Mouse (Mus musculus) liver, embryonic 11.5 days (tissue): ENCODE data around the gene Ap2b1. TPM values are rescaled to one million over a fixed set of nuclear protein-coding genes. Genes with fewer than 3 reads are reported as not detected.
A peak's percentile ranks its signal among the peaks of the same experiment; 100 is the strongest.

Source experiments
- ATAC-seq: fragments of 200-750 bp; cut with Nextera tagmentation; replicated peaks from 2 replicates; pipeline ENCODE4 v1.8.0; 2017; ENCODE audit warnings: moderate number of reproducible peaks, mild to moderate bottlenecking, moderate TSS enrichment, moderate library complexity; ENCODE audit not compliant: low FRiP score
- DNase-seq: peaks from one replicate; pipeline ENCODE4 v3.0.0-alpha.2; 2017; ENCODE audit warnings: low spot score
- H3K27ac ChIP-seq: fragments of 300-500 bp; sonication (generic); 2 replicates; pipeline ENCODE4 v1.5.1; 2014; ENCODE audit warnings: mild to moderate bottlenecking, low read depth, low read length, control low read depth
- H3K27me3 ChIP-seq: fragments of 300-500 bp; sonication (generic); replicated peaks from 2 replicates; pipeline ENCODE4 v1.6.1; 2014; ENCODE audit warnings: low read length, mixed read lengths; ENCODE audit not compliant: control insufficient read depth, insufficient read depth
- H3K36me3 ChIP-seq: fragments of 300-500 bp; sonication (generic); 2 replicates; pipeline ENCODE4 v1.6.1; 2014; ENCODE audit warnings: mild to moderate bottlenecking, low read length, moderate library complexity, mixed read lengths; ENCODE audit not compliant: control insufficient read depth, insufficient read depth
- H3K4me1 ChIP-seq: fragments of 300-500 bp; sonication (generic); replicated peaks from 2 replicates; pipeline ENCODE4 v1.6.1; 2014; ENCODE audit warnings: low read length, mixed read lengths; ENCODE audit not compliant: control insufficient read depth, insufficient read depth
- H3K4me2 ChIP-seq: fragments of 300-500 bp; sonication (generic); 2 replicates; pipeline ENCODE4 v1.6.1; 2014; ENCODE audit warnings: mild to moderate bottlenecking, control low read depth, moderate library complexity
- H3K4me3 ChIP-seq: fragments of 300-500 bp; sonication (generic); 2 replicates; pipeline ENCODE4 v1.5.1; 2014; ENCODE audit warnings: low read depth, low read length, control low read depth
- H3K9ac ChIP-seq: fragments of 300-500 bp; sonication (generic); 2 replicates; pipeline ENCODE4 v1.6.1; 2014; ENCODE audit warnings: low read depth, low read length, control low read depth
- H3K9me3 ChIP-seq: fragments of 300-500 bp; sonication (generic); 2 replicates; pipeline ENCODE4 v1.6.1; 2016; ENCODE audit warnings: low read length, inconsistent platforms, mixed read lengths; ENCODE audit not compliant: control insufficient read depth
- WGBS: fragments of 180-500 bp; shearing (Covaris S2); extraction: QIAGEN DNeasy Blood & Tissue Kit; methylation state at CpG from one replicate; pipeline ENCODE4 v1.1.7; 2014; 5-methylcytosine and 5-hydroxymethylcytosine counted together
- polyA plus RNA-seq: library from polyadenylated mRNA; unstranded; fragments of >200 nt; fragmentation: Nextera tagmentation; extraction: Ambion mirVana; gene quantifications from 2 replicates; pipeline ENCODE4 v1.2.1, GENCODE M21; 2014

Gene Ap2b1
- polyA plus RNA-seq, 1 experiment from 2014 or later: 52.2 TPM

- ATAC-seq (no peak), DNase-seq (no peak)
- Histone ChIP-seq H3K4me2 (no peak overlapping the region), H3K27me3 (no peaks in the 10 kb centered on the region), H3K4me1 (no peaks in the 10 kb centered on the region), H3K4me3 (no peak overlapping the region), H3K9ac (no peak overlapping the region), H3K27ac (no peak overlapping the region), H3K9me3 (no peaks in the 10 kb centered on the region), H3K36me3 (peaks cover 17% of the 10 kb centered on the region)
- WGBS: 93% methylated on average over 5 of the region's 5 CpGs
Measured at GRCm38 (mm10) chr11:83355428-83355827, 56.6 kb downstream of the Ap2b1 start.

- Histone ChIP-seq H3K9ac (no peak overlapping the region), H3K9me3 (no peaks in the 10 kb centered on the region), H3K27ac (no peak overlapping the region), H3K4me1 (no peaks in the 10 kb centered on the region), H3K4me3 (no peak overlapping the region), H3K27me3 (no peaks in the 10 kb centered on the region), H3K36me3 (peaks cover 8% of the 10 kb centered on the region; the same call in 1 of the 2 replicates), H3K4me2 (no peak overlapping the region)
- DNase-seq (no peak), ATAC-seq (no peak)
- 78% methylated on average over 3 of the region's 3 CpGs for WGBS
Measured at GRCm38 (mm10) chr11:83357421-83357820, 58.6 kb downstream of the Ap2b1 start.

- no peak overlapping the region for H3K4me3 ChIP-seq
- H3K4me1 ChIP-seq: no peaks in the 10 kb centered on the region
- no peak overlapping the region for H3K4me2 ChIP-seq
- H3K27me3 ChIP-seq: no peaks in the 10 kb centered on the region
- H3K27ac ChIP-seq: no peak overlapping the region
- H3K9me3 ChIP-seq: no peaks in the 10 kb centered on the region
- no peak overlapping the region for H3K9ac ChIP-seq
- ATAC-seq (no peak), DNase-seq (no peak)
- 94% methylated on average over 6 of the region's 6 CpGs for WGBS
- H3K36me3 ChIP-seq: peaks cover 15% of the 10 kb centered on the region; the same call in 1 of the 2 replicates
Measured at GRCm38 (mm10) chr11:83364656-83365055, 65.8 kb downstream of the Ap2b1 start.

GRCm38 (mm10) chr11:83371267-83371666 is 72.4 kb downstream of the Ap2b1 start:
- Histone ChIP-seq H3K4me1 (no peaks in the 10 kb centered on the region), H3K36me3 (peaks cover 14% of the 10 kb centered on the region; the same call in 1 of the 2 replicates), H3K27me3 (no peaks in the 10 kb centered on the region), H3K27ac (no peak overlapping the region), H3K9ac (no peak overlapping the region), H3K9me3 (no peaks in the 10 kb centered on the region), H3K4me2 (no peak overlapping the region), H3K4me3 (no peak overlapping the region)
- WGBS: 90% methylated on average over 4 of the region's 4 CpGs
- no peak for DNase-seq
- no peak for ATAC-seq

GRCm38 (mm10) chr11:83379745-83380341 is 81.0 kb downstream of the Ap2b1 start:
- 0 out of 2 replicates have a peak, but pooled peaks cover 3% of the 10 kb centered on the region for H3K36me3 ChIP-seq
- 61% methylated on average over 7 of the region's 7 CpGs for WGBS
- H3K9me3 ChIP-seq: no peaks in the 10 kb centered on the region
- DNase-seq (no peak), ATAC-seq (peak; percentile 79)
- no peak overlapping the region for H3K9ac ChIP-seq
- H3K4me2 ChIP-seq: no peak overlapping the region
- H3K4me3 ChIP-seq: no peak overlapping the region
- H3K27me3 ChIP-seq: no peaks in the 10 kb centered on the region
- H3K4me1 ChIP-seq: peaks cover 4% of the 10 kb centered on the region; the same call in 1 of the 2 replicates
- H3K27ac ChIP-seq: no peak overlapping the region

GRCm38 (mm10) chr11:83382876-83383531 is 84.2 kb downstream of the Ap2b1 start:
- ATAC-seq (no peak), DNase-seq (no peak)
- Histone ChIP-seq H3K36me3 (no peaks in the 10 kb centered on the region), H3K4me1 (peaks cover 4% of the 10 kb centered on the region; the same call in 1 of the 2 replicates), H3K27ac (no peak overlapping the region), H3K9me3 (no peaks in the 10 kb centered on the region), H3K4me3 (no peak overlapping the region), H3K27me3 (no peaks in the 10 kb centered on the region), H3K9ac (no peak overlapping the region), H3K4me2 (no peak overlapping the region)
- 84% methylated on average over 9 of the region's 9 CpGs for WGBS

- Histone ChIP-seq H3K27ac (no peak overlapping the region), H3K4me1 (peaks cover 4% of the 10 kb centered on the region; the same call in 1 of the 2 replicates), H3K27me3 (no peaks in the 10 kb centered on the region), H3K36me3 (no peaks in the 10 kb centered on the region), H3K9me3 (no peaks in the 10 kb centered on the region), H3K4me3 (no peak overlapping the region), H3K9ac (no peak overlapping the region), H3K4me2 (no peak overlapping the region)
- whole genome bisulfite sequencing: 85% methylated on average over 1 of the region's 1 CpGs
- no peak for DNase-seq
- no peak for ATAC-seq
Measured at GRCm38 (mm10) chr11:83383532-83383887, 84.7 kb downstream of the Ap2b1 start.

- Histone ChIP-seq H3K36me3 (peaks cover 7% of the 10 kb centered on the region; the same call in 1 of the 2 replicates), H3K9ac (no peak overlapping the region), H3K9me3 (no peaks in the 10 kb centered on the region), H3K27me3 (no peaks in the 10 kb centered on the region), H3K4me2 (no peak overlapping the region), H3K27ac (no peak overlapping the region), H3K4me3 (no peak overlapping the region), H3K4me1 (no peaks in the 10 kb centered on the region)
- no peak for ATAC-seq
- whole genome bisulfite sequencing: 90% methylated on average over 4 of the region's 4 CpGs
- no peak for DNase-seq
Measured at GRCm38 (mm10) chr11:83393062-83393461, 94.2 kb downstream of the Ap2b1 start.
